Mouse (Mus musculus) testis, adult 2 months (tissue): Measurements from ENCODE around the gene Top3a.
"Not testable (repeated sequence)": the region's sequence is repeated elsewhere in the genome, so short reads cannot be mapped to it uniquely, and the experiment has no call there.

Source experiments
- CTCF ChIP-seq: fragments of 200-500 bp; IDR thresholded peaks from 2 replicates; pipeline ENCODE4 v1.5.1; 2012; ENCODE audit warnings: low read depth, mild to moderate bottlenecking, inconsistent platforms, low read length, moderate library complexity; ENCODE audit not compliant: control insufficient read depth, insufficient read depth, insufficient replicate concordance
- POLR2A ChIP-seq: fragments of 200-500 bp; IDR thresholded peaks from 2 replicates; pipeline ENCODE4 v1.6.1; 2012; ENCODE audit warnings: low read depth, mild to moderate bottlenecking, inconsistent platforms, low read length, moderate library complexity; ENCODE audit not compliant: control insufficient read depth

DNA sequence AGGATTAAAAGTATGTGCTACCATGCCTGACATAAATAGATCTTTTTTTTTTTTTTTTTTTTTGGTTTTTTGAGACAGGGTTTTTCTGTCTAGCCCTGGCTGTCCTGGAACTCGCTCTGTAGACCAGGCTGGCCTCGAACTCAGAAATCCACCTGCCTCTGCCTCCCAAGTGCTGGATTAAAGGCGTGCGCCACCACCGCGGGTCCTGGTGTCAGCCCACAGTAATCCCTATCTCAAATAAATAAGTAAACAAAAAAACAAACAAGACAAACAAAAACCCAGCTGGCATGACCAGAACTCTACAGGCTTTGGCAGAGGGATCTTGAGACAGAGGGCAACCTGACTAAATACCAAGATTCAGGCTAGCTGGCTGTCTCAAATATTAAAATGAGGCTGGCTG lies 34.5 kb upstream of the Top3a start, which contains the start of gene Shmt1:
- TF ChIP-seq POLR2A, CTCF: not testable (repeated sequence)
